Mouse (Mus musculus): ENCODE results near the gene Sugp2. TPM values are rescaled to one million over a fixed set of nuclear protein-coding genes. Genes with fewer than 3 reads are reported as not detected.

Gene Sugp2
- total RNA-seq, 2 experiments from 2014 or later: 37.4 to 49.4 TPM

DNA sequence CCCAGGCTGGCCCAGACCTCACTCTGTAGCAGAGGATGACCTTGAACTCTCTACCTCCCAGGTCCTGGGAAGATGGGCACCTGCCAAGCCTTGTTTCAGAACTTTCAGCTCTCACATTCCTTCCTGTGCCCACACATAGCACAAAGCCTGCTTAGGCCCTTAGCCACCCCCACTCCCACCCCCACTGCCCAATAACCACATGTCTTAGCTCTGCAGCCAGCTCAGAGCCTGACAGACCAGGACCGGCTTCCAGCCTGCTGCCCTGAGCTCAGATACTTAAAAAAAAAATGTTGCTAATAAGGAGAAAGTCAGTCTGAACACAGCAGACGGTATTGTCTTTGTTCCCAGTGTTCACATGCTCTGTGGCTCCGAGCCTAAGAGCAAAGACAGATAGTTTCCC is 47.0 kb downstream of the Sugp2 start:
- DNase-seq (ENCODE audit: low spot score): no peak

DNA sequence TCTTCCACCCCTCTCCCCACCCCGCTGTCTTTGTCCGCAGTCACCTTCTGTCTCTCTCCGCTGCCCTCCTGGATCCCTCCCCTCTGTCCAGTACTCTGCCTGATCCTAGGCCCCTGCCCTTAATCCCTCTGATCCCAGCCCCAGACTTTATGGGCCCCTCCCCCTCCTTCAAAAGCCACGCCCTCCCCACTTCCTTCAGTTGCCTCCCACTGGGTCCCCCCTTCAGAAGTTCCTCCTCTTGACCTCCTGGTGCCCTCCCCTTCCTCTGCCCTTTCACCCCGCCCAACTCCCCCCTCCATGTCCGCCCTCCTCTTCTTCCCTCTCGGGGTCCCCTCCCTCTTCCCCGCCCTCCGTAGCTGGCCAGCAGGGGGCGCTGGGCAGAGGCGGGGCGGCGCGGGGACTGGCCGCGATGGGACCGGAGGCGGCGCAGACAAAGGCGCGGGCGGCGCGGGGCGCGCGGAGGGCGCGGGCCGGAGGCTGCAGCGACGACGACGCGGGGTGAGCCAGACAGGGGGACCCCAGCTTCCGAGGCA is 48.6 kb downstream of the Sugp2 start, which contains the start of gene Homer3:
TSS of gene Homer3 (plus strand) at position 225 of the 533 bp plus-strand sequence.
- peak; percentile 93 for DNase-seq (ENCODE audit: low spot score)

DNA sequence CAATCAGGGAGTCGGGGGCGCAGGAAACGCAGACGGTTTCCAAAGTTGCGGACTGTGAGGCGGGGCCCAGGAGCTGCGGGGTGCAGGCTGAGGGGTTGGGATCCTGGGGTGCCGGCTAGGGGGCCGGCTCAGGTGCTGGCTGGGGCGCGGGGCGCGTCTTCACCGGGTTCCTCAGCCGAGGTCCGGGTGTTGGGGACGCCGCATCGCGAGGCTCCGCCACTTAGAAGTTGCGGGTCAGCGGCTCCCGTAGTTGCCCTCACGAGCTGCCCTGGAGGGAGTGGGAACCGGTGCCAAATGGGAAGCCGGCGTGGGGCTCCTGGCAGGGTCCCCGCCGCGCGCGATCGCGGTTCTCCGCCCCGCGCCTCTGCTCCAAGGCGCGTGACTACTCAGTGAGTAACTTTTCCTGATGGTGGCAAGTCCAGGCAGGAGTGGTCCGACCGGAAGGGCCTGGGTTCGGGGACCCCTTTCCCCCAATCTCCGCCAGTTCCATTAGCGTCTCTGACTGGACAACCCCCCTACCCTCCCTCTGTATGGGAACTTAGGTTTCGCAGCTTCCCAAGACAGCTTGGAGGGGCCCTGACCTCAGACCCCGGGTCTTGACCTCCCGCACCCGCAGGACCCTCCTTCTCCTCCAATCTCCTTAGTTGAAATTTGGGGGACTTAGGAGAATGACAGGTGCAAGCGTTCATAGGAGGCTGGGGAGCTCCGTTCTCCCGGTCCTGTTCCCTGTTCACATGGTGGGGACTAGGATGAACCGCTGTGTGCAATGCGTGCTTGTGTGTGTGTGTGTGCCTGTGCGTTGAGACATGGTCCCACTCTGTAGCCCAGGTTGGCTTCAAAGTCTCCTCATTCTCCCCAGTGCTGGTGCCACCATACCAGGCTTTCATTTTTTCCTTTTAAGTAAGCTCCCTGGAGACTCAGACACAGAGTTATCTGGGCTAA is 49.4 kb downstream of the Sugp2 start:
- DNase-seq (ENCODE audit: low spot score): peak; percentile 13

DNA sequence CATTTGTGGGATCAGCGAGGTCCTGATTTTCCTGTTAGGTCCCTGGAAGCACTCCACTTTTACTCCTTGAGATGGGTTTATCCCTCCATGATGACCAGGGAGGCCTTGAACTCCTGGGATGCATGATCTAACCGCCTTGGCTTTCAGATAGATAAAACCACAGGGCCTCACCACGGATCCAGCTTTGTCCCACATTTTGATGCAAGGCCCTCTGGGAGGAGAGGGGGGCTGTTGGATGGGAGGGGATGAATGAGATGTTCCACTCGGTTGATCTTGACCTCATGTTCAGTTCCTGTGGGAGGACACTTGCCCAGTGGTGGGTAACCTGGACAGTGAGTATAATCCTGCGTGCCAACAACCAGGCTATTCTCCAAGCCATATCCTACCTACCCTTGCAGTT is 50.4 kb downstream of the Sugp2 start:
- DNase-seq (ENCODE audit: low spot score): no peak

DNA sequence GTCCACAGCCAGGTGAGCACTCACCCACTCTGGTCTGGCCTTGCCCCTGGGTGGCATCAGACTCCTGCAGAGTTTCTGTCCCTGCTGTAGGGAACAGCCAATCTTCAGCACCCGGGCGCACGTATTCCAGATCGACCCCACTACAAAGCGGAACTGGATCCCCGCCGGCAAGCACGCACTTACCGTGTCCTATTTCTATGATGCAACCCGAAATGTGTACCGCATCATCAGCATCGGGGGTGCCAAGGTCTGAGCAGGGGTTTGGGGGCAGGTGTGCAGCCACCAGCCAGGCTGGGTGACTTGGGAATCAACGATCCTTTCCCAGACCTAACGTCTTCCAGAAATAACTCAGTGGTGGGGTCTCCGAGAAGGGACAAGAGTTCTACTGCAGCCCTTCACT is 51.3 kb downstream of the Sugp2 start:
- no peak for DNase-seq (ENCODE audit: low spot score)

DNA sequence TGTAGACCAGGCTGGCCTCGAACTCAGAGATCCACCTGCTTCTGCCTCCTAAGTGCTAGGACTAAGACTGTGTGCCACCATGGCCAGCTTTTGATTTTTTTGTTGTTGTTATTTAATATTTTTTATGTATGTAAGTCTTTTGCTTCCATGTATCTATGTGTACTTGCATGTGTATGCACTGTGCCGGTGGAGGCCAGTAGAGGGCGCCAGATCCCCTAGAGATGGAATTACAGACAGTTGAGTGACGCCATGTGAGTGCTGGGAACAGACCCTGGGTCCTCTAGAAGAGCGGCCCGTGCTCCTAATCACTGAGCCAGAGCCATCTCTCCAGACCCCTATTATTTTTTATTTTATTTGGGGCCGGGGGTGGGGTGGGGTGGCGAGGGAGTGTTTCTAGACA is 52.7 kb downstream of the Sugp2 start:
- no peak for DNase-seq (ENCODE audit: low spot score)

DNA sequence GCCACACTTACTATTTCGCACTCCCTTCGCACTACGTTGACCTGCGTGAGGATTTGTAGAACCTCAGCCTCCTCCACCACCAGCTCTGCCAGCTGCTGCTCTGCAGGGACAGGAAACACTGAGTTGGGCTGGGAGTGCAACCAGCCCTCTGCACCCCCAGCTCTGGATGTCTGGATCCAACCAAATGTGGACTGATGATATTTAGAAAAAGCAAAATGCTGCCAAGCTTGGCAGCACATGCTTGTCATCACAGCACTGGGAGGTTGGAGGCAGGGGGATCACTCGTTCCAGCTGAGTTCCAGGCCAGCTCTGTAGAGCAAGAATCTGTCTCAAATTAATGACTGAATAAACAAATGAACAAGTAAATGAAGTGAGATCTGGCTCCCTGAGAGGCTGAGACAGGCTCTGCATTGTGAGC is 60.0 kb downstream of the Sugp2 start:
- DNase-seq (ENCODE audit: low spot score): no peak

DNA sequence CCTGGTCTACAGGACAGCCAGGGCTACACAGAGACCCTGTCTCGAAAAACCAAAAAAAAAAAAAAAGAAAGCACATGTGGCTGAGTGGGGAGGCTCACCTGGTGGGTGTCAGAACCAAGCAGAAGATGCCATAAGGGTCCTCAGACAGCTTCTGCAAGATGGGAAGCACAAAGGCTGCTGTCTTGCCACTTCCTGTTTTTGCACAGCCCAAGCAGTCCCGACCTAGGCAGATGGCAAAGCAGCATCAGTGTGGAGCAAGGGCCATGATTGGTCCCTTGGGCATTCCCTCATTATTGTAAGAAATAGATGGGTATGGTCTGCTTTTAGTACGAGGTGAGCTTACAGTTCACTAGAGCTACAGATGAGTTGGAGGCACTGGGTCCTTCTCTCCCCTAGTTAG is 66.9 kb downstream of the Sugp2 start:
- DNase-seq (ENCODE audit: low spot score): no peak

DNA sequence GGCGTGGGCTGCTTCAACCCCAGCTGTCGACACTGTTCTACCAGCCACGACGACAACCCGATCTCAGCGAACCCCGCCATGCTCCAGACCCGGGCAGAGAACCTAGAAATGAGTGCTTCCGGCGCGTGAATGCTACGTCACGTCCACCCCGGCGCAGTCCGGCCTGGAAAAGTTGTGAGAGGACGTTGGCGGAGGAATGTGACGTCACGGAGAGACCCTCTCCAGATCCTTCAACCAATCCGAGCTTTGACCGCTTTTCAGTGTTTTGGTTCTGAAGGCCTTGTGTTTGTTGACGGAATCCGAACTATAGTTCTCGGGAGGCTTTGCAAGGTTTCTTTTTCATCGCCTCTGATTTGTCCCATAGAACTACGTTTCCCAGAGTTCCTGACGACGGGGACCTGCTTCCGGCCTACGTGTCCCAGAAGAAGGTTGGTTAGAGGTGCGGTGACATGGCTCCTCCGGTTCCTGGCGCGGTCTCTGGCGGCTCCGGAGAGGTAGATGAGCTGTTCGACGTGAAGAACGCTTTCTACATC is 68.4 kb downstream of the Sugp2 start, which contains the start of the genes Ddx49 and Cope:
TSS of gene Ddx49 (minus strand) at position 132 of the 533 bp plus-strand sequence.
TSS of gene Cope (plus strand) at position 161 of the 533 bp plus-strand sequence.
- DNase-seq (ENCODE audit: low spot score): peak; percentile 93

DNA sequence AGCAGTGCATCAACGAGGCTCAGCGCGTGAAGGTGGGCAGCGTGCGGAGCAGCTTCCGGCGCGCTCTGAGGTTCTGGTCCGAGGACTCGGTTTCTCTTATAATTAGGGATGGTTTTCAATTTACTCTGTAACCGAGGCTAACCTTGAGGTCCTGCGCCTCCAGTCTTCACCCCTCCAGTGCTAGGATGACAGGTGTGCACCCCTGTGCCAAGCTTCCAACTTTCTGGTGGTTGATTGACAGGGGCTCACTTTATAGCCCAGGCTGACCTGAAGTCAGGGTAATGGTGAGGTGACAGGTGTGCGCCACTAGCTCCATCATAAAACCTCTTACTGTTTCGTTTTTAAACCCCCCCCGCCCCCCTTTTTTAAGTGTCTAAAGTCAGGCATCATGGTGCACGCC is 68.9 kb downstream of the Sugp2 start:
- no peak for DNase-seq (ENCODE audit: low spot score)

DNA sequence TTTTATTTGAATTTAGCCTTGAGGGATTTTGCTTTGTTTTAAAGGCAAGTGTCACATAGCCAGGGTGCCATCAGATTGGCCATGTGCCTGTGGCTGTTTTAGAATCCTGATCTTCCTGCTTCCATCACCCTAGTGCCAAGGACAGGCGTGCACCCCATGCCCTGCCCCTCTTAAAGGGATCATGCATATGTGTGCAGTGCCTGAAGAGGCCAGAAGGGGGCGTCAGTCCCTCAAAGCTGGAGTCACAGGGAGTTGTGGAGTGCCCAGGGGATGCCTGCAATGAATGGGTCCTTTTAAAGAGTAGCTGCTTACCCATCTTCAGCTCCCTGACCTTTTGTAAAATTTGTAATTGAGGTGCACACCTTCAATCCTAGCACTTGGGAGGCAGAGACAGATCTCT is 75.3 kb downstream of the Sugp2 start:
- DNase-seq (ENCODE audit: low spot score): no peak

DNA sequence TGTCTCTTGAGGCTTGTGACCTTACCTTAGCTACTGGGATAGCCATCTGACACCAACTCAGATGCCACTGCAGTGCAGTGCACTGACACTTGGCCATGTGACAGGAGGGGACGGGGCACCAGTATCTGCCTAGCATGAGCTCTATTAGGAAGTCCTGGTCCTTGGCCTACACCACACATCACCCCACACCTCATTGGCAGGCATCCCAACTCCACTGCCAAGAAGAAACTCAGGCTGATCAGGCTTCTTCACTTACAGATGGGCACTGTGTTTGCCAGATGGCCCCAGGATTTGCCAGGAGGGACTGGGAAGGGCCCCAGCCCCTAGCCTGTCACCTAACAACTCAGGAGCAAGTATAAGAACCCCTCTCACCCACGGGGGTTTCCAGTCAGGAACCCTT is 79.4 kb downstream of the Sugp2 start:
- DNase-seq (ENCODE audit: low spot score): peak; percentile 94

DNA sequence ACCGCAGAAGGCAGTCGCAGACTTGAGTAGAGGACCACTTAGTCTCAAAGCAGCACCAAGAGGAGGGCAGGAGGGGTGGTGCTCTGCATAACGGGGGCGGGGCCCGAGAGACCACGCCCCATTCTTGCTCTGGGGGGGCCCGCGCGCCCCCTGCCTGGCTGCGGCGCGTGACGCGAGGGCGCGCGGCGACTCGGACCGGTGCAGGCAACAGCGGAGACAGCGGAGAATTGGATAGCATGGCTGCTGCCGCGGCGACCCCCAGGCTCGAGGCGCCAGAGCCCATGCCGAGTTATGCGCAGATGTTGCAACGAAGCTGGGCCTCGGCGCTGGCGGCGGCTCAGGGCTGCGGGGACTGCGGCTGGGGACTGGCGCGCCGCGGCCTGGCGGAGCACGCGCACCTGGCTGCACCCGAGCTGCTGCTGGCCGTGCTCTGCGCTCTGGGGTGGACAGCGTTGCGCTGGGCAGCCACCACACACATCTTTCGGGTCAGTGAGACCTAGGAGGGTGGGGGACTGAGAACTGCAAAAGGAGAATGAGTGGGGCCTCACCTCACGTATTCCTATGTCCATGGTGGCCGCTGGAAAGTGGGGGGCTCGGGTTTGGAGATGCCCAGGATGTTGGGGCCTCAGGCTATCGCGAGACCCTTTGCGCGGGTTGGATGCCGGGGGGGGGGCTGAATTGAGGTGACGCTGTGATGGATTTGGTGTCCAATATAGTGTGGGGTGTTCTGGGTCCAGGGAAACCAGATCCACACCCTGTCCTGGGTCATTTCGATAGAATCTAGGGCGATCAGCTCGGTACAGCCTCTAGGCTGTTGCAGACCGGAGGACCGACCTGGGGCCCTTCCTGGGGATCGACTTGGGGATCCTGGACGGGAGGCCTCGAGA is 81.8 kb downstream of the Sugp2 start, which contains the start of gene Cers1:
TSS of gene Cers1 (plus strand) at position 152 of the 887 bp plus-strand sequence.
- DNase-seq (ENCODE audit: low spot score): peak; percentile 63

DNA sequence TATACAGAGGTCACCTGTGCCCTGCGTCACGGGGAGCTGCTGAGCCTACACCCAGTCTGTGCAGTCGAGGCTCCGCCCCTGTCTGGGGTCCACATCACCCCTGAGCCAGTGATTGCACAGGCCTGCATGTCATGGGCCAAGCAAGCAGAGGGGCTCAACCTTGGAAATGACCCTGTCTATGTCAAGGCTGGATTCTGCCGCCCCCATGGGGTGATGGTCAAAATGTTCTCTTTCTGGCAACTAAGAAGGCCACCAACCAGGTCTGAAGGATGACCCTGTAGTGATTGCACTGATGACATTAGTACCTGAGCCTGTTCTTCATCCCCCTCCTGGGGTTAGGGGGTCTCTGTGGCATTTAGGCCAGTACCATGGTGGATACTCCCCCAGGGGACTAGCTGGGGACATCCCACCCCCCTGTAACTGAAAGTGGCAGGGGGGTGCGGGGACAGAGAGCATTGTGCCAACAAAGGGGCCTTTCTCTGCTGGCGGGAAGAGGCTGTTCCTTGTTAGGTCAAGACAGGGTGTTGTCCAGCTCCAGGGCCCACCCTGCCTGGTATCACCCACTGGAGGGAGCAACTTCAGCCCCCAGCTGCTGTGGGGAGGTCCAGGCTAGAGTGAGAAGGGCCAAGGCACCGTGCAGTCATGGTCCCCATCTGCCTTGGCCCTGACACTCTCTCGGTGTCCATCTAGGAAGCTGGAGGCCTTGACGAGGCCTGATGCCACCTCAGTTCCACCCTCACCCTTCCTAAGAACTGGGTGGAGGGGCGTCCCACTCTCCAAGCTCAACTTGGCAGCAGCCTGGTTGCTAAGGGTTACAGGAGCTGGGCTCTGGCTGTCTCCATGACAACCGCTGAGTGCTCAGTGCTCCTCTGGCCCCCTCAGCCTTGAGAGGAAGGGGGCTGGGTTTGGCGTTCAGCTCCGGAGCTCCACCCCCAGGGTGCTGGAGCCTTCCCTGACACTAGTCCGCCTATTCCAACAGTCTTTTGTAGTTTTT is 82.8 kb downstream of the Sugp2 start:
- DNase-seq (ENCODE audit: low spot score): peak; percentile 40

DNA sequence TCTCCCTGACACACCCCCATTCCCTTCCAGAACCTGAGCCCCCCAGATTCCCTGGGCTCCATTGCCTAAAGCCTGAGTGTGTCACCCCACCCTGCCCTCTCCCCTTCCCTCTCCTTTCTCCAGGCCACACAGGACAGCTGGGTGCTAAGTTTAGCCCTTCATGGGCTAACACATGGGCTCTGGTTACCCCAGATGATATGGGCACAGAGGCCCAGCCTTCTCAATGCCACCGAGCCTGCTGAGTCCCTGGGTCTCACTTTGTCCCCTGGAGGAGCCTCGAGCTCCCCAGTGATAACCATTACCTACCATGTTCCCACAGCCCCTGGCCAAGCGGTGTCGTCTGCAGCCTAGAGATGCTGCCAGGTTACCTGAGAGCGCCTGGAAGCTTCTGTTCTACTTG is 83.8 kb downstream of the Sugp2 start:
- peak; percentile 73 for DNase-seq (ENCODE audit: low spot score)

DNA sequence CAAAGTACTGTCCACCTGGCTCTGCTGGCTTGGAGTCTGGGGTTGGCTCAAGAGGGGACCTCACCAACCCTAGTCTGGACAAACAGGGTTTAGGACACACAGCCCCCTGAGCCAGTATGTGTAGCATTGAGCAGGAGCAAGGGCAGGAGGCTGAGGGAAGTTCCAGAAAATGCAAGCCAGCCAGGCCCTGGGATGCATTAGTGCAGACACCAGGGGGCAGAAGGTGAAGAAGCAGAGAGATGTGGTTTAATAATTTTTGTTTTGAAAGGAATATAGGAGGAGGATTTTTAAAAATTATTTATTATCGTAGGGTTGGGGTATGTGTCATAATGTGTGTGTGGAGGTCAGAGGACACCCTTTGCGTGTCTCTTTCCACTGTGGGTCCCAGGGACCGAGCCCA is 89.7 kb downstream of the Sugp2 start:
- no peak for DNase-seq (ENCODE audit: low spot score)

DNA sequence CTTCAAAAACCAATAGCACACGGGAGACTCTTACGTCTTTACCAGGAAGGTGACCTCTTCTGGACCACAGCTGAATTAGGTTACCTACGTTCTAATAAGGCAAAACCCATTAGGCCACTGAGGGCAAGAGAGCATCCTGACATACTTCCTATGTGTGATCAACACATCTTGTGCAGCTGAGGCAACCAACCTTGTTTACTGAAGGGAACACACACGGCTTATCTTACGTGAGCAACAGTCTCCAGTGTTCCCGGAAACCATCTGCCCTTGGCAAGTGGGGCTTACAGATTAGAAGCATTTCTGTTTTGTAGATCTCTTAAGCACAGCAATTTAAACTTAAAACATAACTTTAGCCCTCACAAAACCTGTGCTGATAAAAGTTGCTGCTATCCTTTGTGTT is 93.5 kb downstream of the Sugp2 start:
- DNase-seq (ENCODE audit: low spot score): no peak

DNA sequence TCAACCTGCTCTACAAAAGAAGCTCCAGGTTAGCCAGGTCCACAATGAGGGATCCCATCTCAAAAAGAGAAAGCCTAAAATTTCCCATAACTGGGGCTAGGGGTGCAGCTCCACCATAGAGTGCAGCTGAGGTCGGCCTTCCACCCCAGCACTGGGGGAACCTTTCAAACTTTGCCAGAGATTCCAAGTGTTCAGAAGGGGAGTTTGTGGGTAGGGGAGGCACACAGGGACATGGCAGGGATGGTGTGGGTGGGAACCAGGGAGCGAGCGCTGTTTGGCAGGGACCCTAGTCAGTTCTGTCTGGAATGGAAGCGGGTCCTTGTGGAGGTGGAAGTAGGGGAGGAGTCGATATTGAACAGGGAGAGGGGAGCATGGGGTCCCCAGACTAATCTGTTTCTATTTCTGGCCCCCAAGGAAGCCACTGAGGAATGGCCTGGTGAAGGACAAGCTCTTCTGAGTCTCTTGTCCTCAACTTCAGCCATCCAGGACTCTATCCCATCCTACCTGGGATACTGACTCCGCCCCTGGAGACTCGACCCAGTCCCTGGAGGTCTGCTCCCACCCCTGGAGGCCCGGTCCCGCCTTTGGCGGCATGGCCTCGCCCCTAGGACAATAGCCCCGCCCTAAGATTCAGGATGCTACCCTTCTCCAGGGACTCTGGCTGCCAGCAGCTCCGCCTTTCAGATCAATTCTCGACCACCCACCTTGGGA is 95.3 kb downstream of the Sugp2 start, which contains the start of gene Gdf1:
TSS of gene Gdf1 (plus strand) at position 694 of the 711 bp plus-strand sequence.
- DNase-seq (ENCODE audit: low spot score): no peak
